Mouse (Mus musculus) kidney, adult 2 months (tissue): ENCODE data around the gene Metap1d. TPM values are rescaled to one million over a fixed set of nuclear protein-coding genes. Genes with fewer than 3 reads are reported as not detected.

ENCODE experiments used
- DNase-seq: peaks from one replicate; pipeline ENCODE4 v3.0.0; 2021
- H3K27ac ChIP-seq: fragments of 200-500 bp; 2 replicates; pipeline ENCODE4 v1.5.1; 2012; ENCODE audit warnings: low read depth, low read length, control low read depth, inconsistent platforms; ENCODE audit not compliant: insufficient read depth
- H3K27me3 ChIP-seq: fragments of 200-500 bp; replicated peaks from 2 replicates; pipeline ENCODE4 v1.6.1; 2012; ENCODE audit warnings: mild to moderate bottlenecking, moderate library complexity, low read length, inconsistent platforms; ENCODE audit not compliant: control insufficient read depth, insufficient read depth
- H3K36me3 ChIP-seq: fragments of 200-500 bp; 2 replicates; pipeline ENCODE4 v1.6.1; 2012; ENCODE audit warnings: mild to moderate bottlenecking, moderate library complexity, low read length, inconsistent platforms; ENCODE audit not compliant: control insufficient read depth, insufficient read depth
- H3K4me1 ChIP-seq: fragments of 200-500 bp; 2 replicates; pipeline ENCODE4 v1.6.1; 2011; ENCODE audit warnings: low read length; ENCODE audit not compliant: control insufficient read depth, insufficient read depth
- H3K4me3 ChIP-seq: fragments of 200-500 bp; 2 replicates; pipeline ENCODE4 v1.5.1; 2011; ENCODE audit warnings: mild to moderate bottlenecking, low read depth, low read length, control low read depth; ENCODE audit not compliant: insufficient read depth
- CTCF ChIP-seq: fragments of 200-500 bp; conservative IDR thresholded peaks from 2 replicates; pipeline ENCODE4 v1.5.1; 2011; ENCODE audit warnings: low read depth, mild to moderate bottlenecking, control low read depth, low read length, moderate library complexity, mixed read lengths; ENCODE audit not compliant: insufficient read depth, insufficient read length
- POLR2A ChIP-seq: fragments of 200-500 bp; IDR thresholded peaks from one replicate; pipeline ENCODE4 v1.6.1; 2011; ENCODE audit warnings: low read depth, low read length, control low read depth
- WGBS: fragments of 180-500 bp; shearing (Covaris S2); methylation state at CpG from one replicate; pipeline ENCODE4 v1.1.7; 2018; 5-methylcytosine and 5-hydroxymethylcytosine counted together
- polyA plus RNA-seq: library from polyadenylated mRNA; depleted of rRNA; stranded (reverse); fragments of >200 nt; gene quantifications from 2 replicates; pipeline ENCODE4 v1.2.3, GENCODE M21; 2012; rRNA removed

Metap1d gene
- polyA plus RNA-seq, 1 experiment: 34.6 TPM

GRCm38 (mm10) chr2:71551704-71552103 is 98.6 kb downstream of the Metap1d start:
- H3K36me3 ChIP-seq: no peaks in the 10 kb centered on the region
- H3K27ac ChIP-seq: no peak overlapping the region
- no peaks in the 10 kb centered on the region for H3K4me1 ChIP-seq
- DNase-seq: no peak
- TF ChIP-seq CTCF: no peak
- no peak for TF ChIP-seq POLR2A
- peaks cover 6% of the 10 kb centered on the region for H3K27me3 ChIP-seq
- WGBS: 1% methylated on average over 18 of the region's 18 CpGs
- H3K4me3 ChIP-seq: no peak overlapping the region

- Histone ChIP-seq H3K4me3 (no peak overlapping the region), H3K36me3 (no peaks in the 10 kb centered on the region), H3K27ac (no peak overlapping the region), H3K27me3 (peaks cover 2% of the 10 kb centered on the region; the same call in 1 of the 2 replicates), H3K4me1 (no peaks in the 10 kb centered on the region)
- TF ChIP-seq POLR2A: no peak
- no peak for DNase-seq
- WGBS: 66% methylated on average over 5 of the region's 5 CpGs
Measured at GRCm38 (mm10) chr2:71556071-71556470, 103.0 kb downstream of the Metap1d start.

GRCm38 (mm10) chr2:71566466-71566865 is 113.4 kb downstream of the Metap1d start:
- Histone ChIP-seq H3K27me3 (no peaks in the 10 kb centered on the region), H3K27ac (no peak overlapping the region), H3K36me3 (no peaks in the 10 kb centered on the region), H3K4me3 (no peak overlapping the region), H3K4me1 (no peaks in the 10 kb centered on the region)
- 72% methylated on average over 9 of the region's 9 CpGs for WGBS
- no peak for TF ChIP-seq CTCF
- no peak for TF ChIP-seq POLR2A
- no peak for DNase-seq

- Histone ChIP-seq H3K4me3 (no peak overlapping the region), H3K27ac (no peak overlapping the region), H3K27me3 (no peaks in the 10 kb centered on the region), H3K4me1 (no peaks in the 10 kb centered on the region), H3K36me3 (no peaks in the 10 kb centered on the region)
- DNase-seq: no peak
- 56% methylated on average over 4 of the region's 4 CpGs for WGBS
- no peak for TF ChIP-seq CTCF
- no peak for TF ChIP-seq POLR2A
Measured at GRCm38 (mm10) chr2:71573736-71574135, 120.7 kb downstream of the Metap1d start.

Other genes starting within 250 kb of the Metap1d start
- 17.5 and 28.8 TPM in 2 replicates for gene Dync1i2, start 241.6 kb upstream of the Metap1d start, polyA plus RNA-seq
- gene Slc25a12, start 85.5 kb upstream of the Metap1d start, polyA plus RNA-seq: 72.9 and 82.5 TPM in 2 replicates
- gene Hat1, start 64.3 kb upstream of the Metap1d start, polyA plus RNA-seq: 4.7 and 7.7 TPM in 2 replicates
- 0.16 TPM in 1 of 2 replicates, not detected in the other for gene Dlx1, start 74.8 kb downstream of the Metap1d start, polyA plus RNA-seq
- gene Dlx2, start 93.5 kb downstream of the Metap1d start, polyA plus RNA-seq: not detected in 2 replicates